Mouse (Mus musculus) spleen, postnatal 4 days (tissue): ENCODE results near the gene Prkaa2.
"Not testable (repeated sequence)": the region's sequence is repeated elsewhere in the genome, so short reads cannot be mapped to it uniquely, and the experiment has no call there.

ENCODE experiments used
- DNase-seq, 2 experiments: peaks; one replicate each; pipeline ENCODE4 v3.0.0; 2022; ENCODE audit warnings: low spot score in 2 of 2

Prkaa2 gene

DNA sequence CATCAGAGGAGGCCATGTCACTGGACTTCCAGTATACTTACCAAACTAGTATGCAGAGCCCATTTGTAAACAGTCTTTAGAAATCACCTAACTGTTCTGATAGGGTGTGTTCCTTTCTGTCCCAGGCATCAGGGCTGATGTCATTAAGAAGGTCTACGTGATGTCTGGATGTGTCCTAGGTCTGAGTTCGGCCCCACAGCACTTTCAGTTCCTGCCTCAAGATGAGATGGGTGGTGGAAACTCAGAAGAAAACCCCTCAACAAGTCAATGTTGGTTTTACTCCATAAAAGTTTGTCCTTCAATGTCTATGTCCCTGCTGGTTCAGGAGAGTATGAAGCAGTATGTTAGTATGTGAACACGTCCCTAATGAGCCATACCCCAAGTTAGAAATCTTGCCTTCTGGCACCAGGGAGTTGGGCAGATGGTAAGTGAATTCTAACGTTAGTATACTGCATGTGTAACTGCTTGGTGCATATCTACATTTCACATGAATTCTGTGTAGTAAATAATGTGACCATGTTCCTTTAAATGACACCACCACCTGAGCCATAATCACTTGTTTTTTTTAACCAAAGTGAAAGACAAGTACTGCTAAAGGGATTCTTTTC, 93.6 kb downstream of the Prkaa2 start:
- no peak for DNase-seq

DNA sequence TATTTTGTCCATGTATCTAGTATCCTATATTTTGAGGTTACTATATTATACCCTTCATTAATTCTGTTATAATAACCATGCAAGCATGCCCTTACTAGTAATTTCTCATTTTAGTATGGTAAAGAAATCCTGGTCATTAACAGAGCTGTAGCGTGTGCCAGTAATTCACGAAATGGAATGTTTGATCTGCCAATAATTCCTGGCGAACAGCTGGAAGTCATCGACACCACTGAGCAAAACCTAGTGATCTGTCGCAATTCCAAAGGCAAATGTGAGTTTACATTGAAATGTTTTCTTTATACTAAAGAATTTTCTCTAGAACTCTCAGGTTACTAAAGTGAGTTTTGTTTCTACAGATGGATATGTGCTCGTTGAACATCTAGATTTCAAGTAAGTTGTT, 94.2 kb downstream of the Prkaa2 start:
- no peak for DNase-seq

DNA sequence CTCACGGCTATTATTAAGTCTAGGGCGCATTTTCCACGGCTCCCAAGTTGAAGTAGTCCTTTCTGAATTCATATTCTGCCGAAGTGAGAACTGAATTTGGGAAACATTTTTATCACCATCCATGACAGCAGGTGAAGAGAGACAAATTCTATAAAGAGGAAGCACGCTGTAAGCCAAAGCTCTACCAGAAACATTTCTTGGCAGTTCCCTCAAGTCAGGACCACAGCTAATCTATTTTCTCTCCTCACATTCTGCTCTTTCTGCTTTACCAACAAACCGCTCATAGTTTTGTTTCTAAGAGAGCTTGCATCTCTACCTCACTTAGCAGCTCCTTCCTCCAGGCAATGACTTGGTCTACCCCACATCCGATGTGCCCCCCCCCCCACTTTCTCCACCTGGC, 96.0 kb downstream of the Prkaa2 start:
- no peak for DNase-seq

DNA sequence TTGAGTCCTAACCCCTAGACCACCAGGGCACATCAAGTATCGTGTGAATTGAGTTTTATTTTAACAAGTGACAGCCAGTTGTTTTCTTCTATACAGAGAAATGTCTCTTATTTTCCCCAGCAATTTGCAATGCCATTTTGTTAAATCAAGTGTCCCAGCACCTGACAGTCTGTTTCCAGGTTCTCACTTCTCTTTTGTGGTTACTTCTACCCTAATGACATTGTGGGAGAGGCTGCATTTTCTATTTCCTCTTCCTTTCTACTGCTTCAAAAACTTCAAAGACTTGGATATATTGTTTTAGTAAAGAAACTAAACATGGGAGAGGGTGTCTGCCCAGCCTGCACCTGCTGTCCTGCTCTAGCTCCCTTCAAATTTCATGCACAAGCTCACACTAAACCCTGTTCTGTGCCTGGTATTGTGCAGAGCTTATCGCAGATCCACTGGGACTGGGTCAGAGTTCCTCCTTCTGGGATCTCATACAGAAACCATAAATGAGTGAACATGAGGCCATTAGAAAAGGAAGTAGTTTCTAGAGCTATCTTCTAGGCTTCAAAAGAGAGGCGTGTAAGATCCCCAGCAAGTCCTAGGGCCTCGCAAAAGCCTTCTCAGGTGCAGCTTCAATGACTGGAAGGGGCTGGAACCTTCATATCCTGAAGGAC, 102.2 kb downstream of the Prkaa2 start:
- DNase-seq = no peak

DNA sequence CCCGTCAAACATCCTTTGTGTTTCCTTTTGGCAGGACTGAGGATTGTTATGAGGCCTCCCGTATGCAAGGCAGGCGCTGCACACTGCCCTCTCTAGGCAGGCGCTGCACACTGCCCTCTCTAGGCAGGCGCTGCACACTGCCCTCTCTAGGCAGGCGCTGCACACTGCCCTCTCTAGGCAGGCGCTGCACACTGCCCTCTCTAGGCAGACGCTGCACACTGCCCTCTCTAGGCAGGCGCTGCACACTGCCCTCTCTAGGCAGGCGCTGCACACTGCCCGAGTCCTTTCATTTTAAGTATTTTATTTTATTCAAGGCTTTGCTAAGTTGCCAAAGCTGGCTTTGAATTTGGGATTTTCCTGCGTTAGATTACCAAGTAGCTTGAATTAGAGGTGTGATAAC, 105.0 kb downstream of the Prkaa2 start:
- not testable (repeated sequence) for DNase-seq

DNA sequence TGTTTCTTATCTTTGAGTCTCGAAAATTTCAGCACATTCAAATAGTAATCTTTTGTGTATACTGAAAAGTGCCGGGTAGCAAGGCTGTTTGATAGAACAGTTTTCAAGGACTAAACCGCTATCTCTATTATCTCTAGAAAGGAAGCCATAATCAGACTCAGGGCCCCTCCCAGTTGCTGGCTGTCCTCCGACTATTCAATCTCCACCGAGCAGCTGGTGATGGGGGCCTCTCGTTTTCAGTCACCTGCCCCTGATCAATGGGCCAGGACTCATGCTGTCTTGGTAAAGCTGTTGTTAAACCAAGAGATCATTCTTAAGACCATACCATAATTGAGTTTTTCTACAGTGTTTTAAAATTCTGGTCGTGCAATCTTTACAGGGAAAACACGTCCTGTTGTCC, 105.6 kb downstream of the Prkaa2 start:
- DNase-seq = no peak

DNA sequence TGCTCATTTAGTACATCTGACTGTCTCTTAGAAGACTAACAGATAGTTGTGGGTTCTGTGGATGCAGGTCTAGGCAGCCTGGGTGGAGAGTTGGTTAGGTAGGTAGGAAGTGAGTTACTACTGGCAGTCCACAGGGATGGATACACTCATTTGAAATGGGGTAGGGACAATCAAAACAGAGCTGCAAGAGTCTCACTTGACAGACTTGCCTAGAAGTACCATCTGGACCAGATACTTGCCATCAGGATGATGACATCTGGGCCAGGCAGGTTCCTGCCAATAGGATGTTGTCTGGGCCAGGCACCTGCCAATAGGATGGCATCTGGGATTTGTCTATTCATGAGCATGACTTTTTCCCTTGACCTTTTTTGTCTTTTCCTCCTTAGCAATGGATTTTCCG, 108.0 kb downstream of the Prkaa2 start:
- DNase-seq = no peak

DNA sequence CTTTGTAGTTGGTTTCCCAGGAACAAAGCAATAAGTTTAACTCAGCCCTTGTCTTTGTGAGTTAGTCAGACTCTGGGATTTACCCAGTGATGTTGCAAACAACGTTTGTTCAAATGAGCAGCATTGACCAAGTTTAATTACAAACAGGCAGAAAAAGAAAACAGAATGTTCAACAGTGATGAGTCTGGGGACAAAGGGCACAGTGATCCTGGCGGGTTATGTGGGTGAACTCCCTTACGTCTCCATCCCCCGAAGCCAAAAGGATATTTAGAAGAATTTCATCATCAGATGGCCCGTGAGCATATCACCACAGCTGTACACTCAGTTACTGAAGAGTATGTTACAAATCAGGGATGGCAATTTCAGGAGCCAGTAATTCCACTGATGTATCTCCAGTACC, 110.0 kb downstream of the Prkaa2 start:
- DNase-seq = no peak

DNA sequence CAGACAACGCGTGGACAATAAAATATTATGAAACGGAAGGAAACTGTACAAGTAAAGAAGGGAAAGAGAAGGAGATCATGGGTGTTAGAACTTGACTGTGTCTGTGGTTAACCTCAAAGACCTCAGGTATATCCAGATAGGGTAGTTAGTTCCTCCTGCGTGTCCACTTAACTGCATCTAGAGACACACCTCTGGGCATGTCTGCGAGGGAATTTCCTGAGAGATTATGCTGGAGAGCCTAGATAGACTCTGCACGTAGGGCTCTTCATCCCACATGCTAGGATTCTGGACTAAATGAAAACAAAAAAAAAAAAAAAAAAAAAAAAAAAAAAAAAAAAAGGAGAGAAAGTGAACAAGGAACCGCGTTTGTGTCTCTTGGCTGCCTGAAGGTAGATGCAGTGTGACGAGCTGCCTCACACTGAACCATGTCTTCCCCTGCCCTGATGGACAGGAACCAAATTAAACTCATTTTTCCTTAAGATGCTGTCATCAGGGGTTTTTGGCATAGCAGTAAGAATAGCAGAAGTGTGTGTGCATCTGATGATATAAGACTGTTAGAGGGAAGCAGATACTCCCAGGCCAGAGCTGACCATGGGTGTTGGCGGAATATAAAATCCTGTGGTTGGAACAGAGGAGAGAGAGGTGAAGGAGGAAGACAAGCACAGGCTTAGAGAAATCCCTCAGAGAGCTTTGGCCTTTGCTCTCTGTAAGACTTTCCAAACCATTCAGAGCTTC, 116.4 kb downstream of the Prkaa2 start:
- DNase-seq = no peak

DNA sequence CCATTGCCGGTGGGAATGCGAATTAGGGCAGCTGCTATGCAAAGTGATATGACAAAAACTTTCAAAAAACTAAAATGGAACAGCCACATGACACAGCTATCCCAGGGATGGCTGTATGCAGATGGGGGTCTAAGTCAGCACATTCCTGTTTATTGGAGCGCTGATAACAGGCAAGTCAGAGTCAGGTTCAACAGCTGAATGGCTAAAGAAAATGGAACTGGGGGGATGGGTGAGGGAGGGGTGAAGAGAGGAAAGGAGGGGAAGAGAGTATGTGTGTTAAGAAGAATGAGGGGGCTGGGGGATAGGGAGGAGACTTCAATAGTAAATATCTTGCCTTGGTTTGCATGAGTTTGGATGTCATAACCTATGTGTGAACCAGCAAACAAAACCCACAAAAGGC, 117.4 kb downstream of the Prkaa2 start:
- DNase-seq = no peak

DNA sequence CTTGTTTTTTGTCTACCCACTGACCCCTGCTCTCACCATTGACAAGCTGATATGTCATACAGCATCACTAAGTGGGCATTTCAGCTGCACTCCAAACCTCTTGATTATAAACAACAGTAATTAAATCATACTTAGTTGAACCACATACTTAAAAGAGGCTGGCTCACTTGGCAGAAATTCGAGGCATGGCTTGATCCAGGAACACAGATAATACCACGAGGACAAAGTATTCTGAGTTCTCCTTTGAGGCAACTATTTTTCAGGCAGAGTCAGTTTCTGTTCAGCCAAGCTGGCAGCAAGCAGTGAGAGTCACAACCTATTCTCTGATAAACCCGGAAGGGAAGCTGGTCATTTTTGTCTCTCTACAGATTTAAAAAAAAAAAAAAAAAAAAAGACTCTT, 119.0 kb downstream of the Prkaa2 start:
- DNase-seq = no peak

DNA sequence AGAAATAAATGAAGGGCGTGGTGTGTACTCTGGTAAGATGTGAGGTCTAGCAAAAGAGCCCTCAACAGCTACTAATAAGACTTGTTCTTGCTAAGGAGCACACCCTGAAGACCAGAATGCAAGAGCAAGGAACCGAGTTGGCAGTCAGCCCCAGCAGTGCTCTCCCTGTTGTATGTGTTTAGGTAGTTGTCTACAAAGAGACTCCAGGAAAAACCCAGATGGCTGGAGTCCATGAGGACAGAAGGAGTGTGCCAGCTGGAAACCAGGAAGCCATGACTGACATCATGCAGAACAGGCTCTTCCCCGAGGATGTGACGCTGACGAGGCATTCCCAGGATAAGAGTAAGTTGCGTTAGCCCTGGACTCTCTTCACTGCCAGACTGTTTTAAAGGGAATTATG, 119.7 kb downstream of the Prkaa2 start:
- no peak for DNase-seq

DNA sequence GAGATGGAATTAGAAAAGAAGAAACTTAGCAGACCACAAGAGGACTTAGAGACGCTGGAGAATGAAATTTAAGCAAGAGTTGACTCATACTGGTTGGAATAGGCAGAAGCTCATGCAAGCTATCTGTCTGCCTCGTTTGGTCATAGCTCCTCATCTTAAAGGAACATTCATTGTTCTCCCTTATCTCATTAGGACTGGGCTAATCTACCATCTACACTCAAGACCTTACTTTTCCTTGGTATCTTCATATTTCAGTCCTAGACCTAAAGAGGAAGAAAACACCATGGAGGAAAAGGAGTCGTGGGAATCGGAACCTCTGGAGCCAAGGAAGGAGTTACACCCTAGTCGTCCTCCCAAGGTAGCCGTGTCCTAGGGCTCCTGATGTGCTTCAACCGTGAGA, 121.0 kb downstream of the Prkaa2 start:
- no peak for DNase-seq

DNA sequence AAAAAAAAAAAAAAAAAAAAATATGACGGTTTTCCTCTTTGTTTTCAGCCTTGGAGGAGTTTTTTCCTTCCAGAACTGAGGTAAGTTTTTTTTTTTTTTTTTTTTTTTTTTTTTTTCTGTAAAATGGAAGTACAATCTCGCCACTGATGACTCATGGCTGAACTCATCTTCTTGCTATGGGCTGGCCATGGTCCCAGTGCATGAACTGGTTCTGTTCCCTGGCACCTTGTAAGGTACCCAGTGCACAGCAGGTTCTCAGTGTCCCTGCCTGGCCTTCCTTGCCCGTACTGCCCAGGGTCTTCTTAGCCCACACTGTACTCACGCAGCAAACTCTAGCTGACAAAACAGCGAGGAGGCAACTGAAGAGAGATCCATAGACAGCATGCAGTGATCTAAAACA, 121.6 kb downstream of the Prkaa2 start:
- no peak for DNase-seq

DNA sequence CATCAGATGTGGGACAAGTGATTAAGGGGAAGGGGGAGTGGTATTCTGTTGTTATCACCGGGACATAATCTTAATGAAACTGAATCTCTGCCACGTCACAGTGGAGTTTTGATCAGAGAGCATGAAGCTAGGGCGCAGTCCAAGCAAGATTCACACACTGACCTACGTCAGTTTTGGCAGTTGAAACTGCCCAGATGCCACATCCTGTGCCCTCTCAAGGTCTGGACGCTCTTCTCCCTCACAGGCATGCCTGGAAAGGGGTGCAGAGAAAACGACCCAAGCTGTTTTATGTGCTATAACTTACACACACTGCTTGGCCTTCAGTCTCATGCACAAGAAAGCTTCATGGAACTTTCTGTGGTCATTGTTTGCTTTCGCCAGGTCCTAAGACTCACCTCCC, 122.1 kb downstream of the Prkaa2 start:
- no peak for DNase-seq

DNA sequence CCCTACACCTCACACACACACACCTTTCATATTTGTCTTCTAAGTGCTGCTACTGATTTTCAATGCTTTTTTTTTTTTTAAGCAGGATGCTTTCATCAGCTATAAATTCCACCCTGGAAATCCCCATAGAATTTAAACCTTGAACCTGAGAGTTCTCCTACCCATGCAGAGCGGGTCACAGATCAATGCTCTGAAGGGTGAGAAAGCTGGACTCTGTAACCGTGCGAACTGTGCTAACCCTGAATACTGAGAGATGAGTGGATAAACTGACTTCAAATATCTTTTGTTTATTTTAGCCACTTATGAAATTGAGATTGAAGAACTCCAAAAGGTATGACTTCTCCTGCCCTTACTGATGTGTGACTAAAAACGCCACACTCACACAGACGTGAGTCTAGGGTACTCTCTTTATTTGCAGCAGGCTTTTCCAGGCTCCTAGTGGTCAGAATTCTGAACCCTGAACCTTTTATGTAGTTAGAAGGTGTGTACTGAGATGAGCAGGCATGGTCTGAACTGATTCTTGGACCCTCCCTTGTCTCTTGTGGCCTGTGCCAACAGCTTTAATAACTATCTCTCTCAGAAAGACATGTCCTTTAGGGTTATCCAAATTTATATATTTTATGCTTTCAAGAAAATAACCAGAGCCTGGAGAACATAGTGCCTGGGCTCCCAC, 123.6 kb downstream of the Prkaa2 start:
- DNase-seq = no peak
